Mouse (Mus musculus) megakaryocyte, embryonic 14.5 days (primary cell): ENCODE measurements around the gene Clip2. TPM values are rescaled to one million over a fixed set of nuclear protein-coding genes. Genes with fewer than 3 reads are reported as not detected.

Source experiments
- H3K27me3 ChIP-seq: replicated peaks from 2 replicates; pipeline ENCODE3; 2012; ENCODE audit warnings: inconsistent platforms
- H3K36me3 ChIP-seq: replicated peaks from 2 replicates; pipeline ENCODE3; 2012; ENCODE audit warnings: low read length, inconsistent platforms, mixed read lengths
- H3K4me1 ChIP-seq: 2 replicates; pipeline ENCODE4 v1.6.1; 2012; ENCODE audit warnings: inconsistent platforms
- H3K4me3 ChIP-seq: replicated peaks from 2 replicates; pipeline ENCODE3; 2012; ENCODE audit warnings: moderate library complexity, mild to moderate bottlenecking, inconsistent platforms
- H3K9me3 ChIP-seq: 2 replicates; pipeline ENCODE4 v1.6.1; 2012; ENCODE audit warnings: inconsistent platforms
- FLI1 ChIP-seq: IDR thresholded peaks from 2 replicates; pipeline ENCODE4 v1.6.1; 2012; ENCODE audit warnings: low read length, inconsistent platforms, mixed read lengths
- GATA1 ChIP-seq: IDR thresholded peaks from 3 replicates; pipeline ENCODE4 v1.6.1; 2012; ENCODE audit warnings: mixed read lengths, low read length, inconsistent platforms, borderline replicate concordance
- polyA plus RNA-seq: library from polyadenylated mRNA; stranded (reverse); fragments of >175 nt; gene quantifications from 2 replicates; pipeline ENCODE4 v1.2.3, GENCODE M21; 2012; ENCODE audit warnings: low replicate concordance; ENCODE audit not compliant: insufficient read depth

Gene Clip2
- polyA plus RNA-seq, 1 experiment, result 32.0 TPM

DNA sequence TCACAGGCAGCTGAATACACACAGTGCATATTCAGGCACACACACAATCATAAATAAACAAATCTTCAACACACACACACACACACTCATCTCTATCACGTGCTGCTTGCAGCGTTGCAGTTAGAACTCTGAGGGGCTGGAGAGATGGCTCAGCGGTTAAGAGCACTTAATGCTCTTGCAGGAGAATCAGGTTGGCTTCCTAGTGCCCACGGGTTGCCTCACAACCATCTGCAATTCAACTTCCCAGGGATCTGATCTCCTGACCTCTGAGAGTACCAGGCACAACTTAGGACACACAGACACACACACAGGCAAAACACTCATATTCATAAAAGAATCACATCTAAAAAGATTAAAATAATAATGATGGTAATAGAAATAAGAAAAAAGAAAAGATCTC, 56.4 kb downstream of the Clip2 start:
- Histone ChIP-seq H3K9me3 (no peaks in the 10 kb centered on the region), H3K36me3 (peaks cover 86% of the 10 kb centered on the region), H3K4me3 (no peak overlapping the region), H3K4me1 (peaks cover 33% of the 10 kb centered on the region), H3K27me3 (no peaks in the 10 kb centered on the region)
- TF ChIP-seq GATA1 (no peak), FLI1 (no peak)

DNA sequence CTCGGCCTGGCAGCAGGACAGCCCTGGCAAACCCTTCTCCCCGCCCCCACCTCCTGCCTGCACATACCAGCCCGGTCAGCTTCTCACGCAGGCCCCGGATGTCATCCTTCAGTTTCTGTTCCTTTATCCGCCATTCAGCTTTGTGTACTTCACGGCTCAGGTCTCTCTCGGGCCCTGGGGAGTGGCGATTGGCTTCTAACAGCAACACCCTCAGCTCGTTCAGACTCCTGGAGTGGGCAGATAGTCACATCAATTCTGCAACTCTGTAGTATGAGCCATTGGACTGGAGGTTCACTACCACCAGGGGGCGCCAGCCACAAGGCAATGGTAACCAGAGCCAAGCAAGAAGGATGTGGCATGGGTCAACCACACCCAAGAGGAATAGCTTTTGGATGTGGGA, 58.1 kb downstream of the Clip2 start:
- no peaks in the 10 kb centered on the region for H3K27me3 ChIP-seq
- no peak overlapping the region for H3K4me3 ChIP-seq
- TF ChIP-seq GATA1, result no peak
- TF ChIP-seq FLI1, result no peak
- H3K9me3 ChIP-seq, result no peaks in the 10 kb centered on the region
- peaks cover 89% of the 10 kb centered on the region for H3K36me3 ChIP-seq
- peaks cover 44% of the 10 kb centered on the region for H3K4me1 ChIP-seq

DNA sequence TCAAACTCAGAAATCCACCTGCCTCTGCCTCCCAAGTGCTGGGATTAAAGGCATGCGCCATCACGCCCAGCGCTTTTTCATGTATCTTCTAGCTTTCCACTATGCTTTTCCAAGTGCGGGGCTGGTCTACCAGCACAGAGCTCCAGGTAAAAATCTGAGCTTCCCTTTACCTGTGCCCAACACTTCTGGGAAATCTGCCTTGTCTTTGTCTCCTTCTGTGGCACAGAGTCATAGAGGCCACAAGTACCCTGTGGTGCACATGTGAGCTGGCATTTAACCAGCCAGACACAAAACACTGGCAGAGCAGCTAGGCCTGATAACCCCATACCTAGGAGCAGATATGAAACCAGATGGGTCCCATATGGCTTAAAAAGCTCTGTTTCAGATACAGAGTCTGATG, 59.3 kb downstream of the Clip2 start:
- Histone ChIP-seq H3K27me3 (no peaks in the 10 kb centered on the region), H3K9me3 (no peaks in the 10 kb centered on the region), H3K36me3 (peaks cover 88% of the 10 kb centered on the region), H3K4me1 (peaks cover 49% of the 10 kb centered on the region), H3K4me3 (no peak overlapping the region)
- TF ChIP-seq FLI1 (no peak), GATA1 (no peak)

DNA sequence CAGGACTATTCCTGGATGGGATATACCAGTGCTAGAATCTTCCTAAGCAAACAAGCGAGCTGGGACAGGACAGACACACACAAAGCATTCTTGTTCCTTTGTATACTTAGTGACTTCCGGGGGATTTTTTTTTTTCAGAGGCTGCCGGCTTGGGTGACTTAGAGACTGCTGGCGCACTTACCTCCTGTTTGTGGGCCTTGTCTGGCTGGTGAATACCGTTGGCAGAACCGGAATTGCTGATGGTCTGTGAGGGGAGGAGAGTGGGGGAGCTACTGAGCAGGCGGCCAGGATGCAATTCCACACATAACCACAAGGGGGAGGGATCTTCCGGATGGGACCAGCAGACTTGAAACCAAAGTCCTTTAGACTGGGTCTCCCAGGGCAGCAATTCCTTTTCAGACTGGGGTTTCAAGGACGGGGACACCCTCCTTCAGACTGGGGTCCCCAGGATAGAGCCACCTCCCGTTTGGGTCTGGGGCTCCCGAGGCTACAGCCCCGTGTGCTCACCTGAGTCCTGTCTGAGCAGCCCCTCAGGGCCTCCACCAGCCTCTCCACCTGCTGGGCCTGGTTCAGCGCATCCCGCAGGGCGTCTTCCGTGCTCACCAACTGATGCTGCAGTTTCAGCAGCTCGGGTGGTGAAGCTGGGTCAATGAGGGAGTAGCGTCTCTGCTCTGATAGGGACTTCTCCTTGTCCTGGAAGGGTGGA, 60.4 kb downstream of the Clip2 start:
- Histone ChIP-seq H3K27me3 (no peaks in the 10 kb centered on the region), H3K9me3 (no peaks in the 10 kb centered on the region), H3K36me3 (peaks cover 77% of the 10 kb centered on the region), H3K4me1 (peaks cover 49% of the 10 kb centered on the region), H3K4me3 (peak overlapping the region; percentile 80)
- no peak for TF ChIP-seq FLI1

DNA sequence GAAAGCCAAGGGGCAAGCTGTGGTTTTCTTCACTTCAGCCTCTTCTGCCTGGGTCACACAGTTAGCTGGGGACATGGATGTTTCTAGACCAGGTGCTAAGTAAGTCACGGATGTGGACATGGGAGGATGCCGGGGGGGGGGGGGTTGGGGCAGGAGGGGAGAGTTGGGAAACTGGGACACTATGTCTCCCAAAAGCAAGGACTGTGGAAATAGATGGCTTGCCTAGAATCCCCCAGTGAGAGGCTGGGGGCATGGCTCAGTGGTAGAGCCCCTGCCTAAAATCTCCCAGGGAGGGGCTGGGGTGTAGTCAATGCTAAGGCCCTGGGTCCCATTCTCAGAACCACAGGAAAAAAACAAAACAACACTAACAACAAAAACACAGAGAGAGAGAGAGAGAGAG, 61.0 kb downstream of the Clip2 start:
- Histone ChIP-seq H3K4me3 (peak overlapping the region; percentile 11), H3K36me3 (peaks cover 70% of the 10 kb centered on the region), H3K4me1 (peaks cover 52% of the 10 kb centered on the region), H3K9me3 (no peaks in the 10 kb centered on the region), H3K27me3 (no peaks in the 10 kb centered on the region)
- no peak for TF ChIP-seq FLI1

DNA sequence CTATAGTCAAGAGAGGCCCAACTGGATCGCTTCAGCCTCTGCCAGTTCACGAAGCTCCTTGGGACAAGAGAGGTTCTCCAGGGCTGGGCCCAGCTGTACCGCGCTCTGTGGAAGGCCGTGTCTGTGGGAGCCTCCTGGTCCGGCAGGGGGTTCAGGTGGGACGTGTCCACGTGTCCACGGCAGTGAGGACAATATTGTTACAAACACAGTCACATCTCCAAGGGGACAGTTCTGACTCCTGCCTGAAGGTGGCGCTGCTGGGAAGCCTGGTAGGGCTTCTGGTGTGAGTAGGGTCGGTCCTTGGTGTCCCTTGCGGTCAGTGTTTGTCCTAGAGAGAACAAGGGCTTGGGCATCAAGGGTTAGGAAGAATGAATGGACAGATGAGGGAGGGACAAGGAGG, 61.8 kb downstream of the Clip2 start:
- no peaks in the 10 kb centered on the region for H3K9me3 ChIP-seq
- no peak overlapping the region for H3K4me3 ChIP-seq
- H3K36me3 ChIP-seq, result peaks cover 63% of the 10 kb centered on the region
- peaks cover 58% of the 10 kb centered on the region for H3K4me1 ChIP-seq
- H3K27me3 ChIP-seq, result no peaks in the 10 kb centered on the region
- TF ChIP-seq GATA1, result no peak
- no peak for TF ChIP-seq FLI1

DNA sequence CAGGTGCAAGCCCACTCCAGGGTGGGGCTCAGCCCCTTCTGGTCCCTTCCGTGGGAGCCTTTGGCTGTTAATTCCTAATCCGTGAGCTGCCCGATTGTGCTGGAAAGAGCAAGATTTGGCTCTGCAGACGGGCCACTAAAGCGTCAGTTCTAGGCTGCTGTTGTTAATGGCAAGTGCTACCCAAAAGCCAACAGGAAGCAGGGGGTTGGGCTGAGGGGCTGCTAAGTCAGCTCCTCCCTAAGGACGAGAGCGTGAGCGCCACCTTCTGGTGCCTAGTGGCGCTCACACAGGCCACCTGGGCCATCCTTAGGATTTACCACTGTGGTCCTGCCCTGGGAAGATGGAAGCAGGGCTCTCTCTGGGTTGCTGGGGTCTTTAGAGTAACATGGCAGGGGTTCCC, 62.7 kb downstream of the Clip2 start:
- H3K4me3 ChIP-seq, result peak overlapping the region; percentile 77

DNA sequence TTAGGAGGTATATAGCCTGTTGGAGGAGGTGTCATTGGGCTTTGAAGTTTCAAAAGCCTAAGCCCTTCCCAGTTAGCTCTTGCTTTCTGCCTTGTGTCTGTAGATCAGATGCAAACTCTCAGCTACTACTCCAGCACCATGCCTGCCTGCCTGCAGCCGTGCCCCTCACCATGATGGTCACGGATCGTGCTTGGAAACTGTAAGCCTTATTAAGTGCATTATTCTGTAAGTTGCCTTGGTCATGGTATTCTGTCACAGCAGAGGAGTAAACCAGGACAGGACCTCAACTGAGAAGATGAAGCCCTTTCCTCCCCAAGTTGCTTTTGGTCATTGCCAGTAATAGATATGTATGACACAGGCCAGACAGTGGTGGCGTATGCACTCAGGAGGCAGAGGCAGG, 63.6 kb downstream of the Clip2 start:
- Histone ChIP-seq H3K4me3 (no peak overlapping the region), H3K27me3 (no peaks in the 10 kb centered on the region), H3K9me3 (no peaks in the 10 kb centered on the region), H3K4me1 (peaks cover 55% of the 10 kb centered on the region), H3K36me3 (peaks cover 45% of the 10 kb centered on the region)
- no peak for TF ChIP-seq FLI1

More for the DNA sequence above, 62.7 kb downstream of the Clip2 start:
- Histone ChIP-seq H3K36me3 (peaks cover 55% of the 10 kb centered on the region), H3K9me3 (no peaks in the 10 kb centered on the region), H3K27me3 (no peaks in the 10 kb centered on the region), H3K4me1 (peaks cover 62% of the 10 kb centered on the region)
- TF ChIP-seq GATA1 (no peak), FLI1 (no peak)

DNA sequence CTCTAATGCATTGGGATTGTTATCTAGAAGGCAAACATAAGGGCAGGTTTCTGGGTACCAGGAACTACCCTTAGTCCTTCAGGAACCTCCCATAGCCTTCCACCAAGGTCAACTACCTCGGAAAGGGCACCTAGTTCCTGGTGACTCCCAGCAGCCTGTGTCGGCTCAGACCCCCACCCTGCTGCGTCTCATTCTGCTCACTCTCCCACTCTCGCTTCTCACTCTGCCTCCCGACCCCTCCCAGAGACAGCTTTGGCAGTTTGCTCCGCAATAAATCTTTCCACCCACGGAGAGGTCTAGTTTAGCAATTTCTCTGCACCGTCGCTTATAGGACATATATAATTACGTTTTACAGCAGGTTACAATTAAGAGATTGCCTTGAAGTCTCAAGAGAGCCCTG, 64.2 kb downstream of the Clip2 start:
- no peaks in the 10 kb centered on the region for H3K9me3 ChIP-seq
- peaks cover 54% of the 10 kb centered on the region for H3K4me1 ChIP-seq
- no peak overlapping the region for H3K4me3 ChIP-seq
- no peak for TF ChIP-seq FLI1
- TF ChIP-seq GATA1, result no peak
- peaks cover 39% of the 10 kb centered on the region for H3K36me3 ChIP-seq
- H3K27me3 ChIP-seq, result no peaks in the 10 kb centered on the region

DNA sequence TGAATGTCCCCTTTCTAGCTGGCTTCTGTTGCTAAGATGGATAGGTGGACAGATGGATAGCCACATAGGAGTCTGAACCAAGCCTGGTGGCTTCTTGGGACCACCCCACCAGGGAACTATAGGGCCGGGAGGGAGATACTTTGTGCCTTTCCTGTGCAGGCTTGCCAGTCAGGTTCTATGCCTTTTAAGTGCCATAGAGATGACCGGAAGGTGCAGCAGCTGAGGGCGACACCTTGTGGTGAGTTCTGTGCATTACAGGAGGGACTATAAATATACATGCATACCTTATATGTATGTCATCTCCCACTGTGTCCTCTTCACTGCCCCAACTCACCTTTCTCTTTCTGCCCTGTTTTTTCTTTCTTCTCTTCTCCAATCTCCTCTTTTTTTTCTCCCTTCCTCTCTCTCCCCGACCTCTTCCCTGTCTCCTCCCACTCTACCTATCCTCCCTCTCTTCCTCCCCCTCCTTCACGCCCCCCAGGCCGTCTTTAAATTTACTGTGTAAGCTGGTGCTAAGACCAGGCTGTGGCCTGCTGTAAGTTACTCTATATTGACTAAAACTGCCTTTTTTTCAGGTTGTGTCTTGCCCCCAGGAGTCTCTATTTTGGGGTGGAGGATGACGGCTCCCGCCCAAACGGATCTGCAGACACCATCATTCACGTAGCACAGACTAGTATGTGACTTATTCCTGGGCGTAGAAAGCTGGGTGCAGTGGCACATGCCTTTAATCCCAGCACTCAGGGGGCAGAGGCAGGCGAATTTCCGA, 66.2 kb downstream of the Clip2 start:
- Histone ChIP-seq H3K27me3 (no peaks in the 10 kb centered on the region), H3K4me3 (no peak overlapping the region), H3K9me3 (no peaks in the 10 kb centered on the region), H3K4me1 (peaks cover 37% of the 10 kb centered on the region), H3K36me3 (peaks cover 25% of the 10 kb centered on the region)
- TF ChIP-seq FLI1, result no peak
- no peak for TF ChIP-seq GATA1
